In genomic region chr1:70853446-70853845, GRCm38 (mm10) we compare ENCODE assay signal across 17 mouse cellular contexts.
DNase-seq lines count a peak whose midpoint lies in the region; ATAC-seq and TF ChIP-seq lines count a peak whose summit lies in the region.
"Had no signal": no experiment of that assay in that cellular context is flagged by ENCODE, and none has a peak within 500 bp of the region (broad histone marks: within the 10 kb centered on the region; RNA-seq: fewer than 3 reads in every experiment).

No protein-coding gene starts in this region.

- no peak for TF ChIP-seq POLR2A in lung, adult 2 months (IDR thresholded peaks at IDR 0.05; ENCODE audit: borderline replicate concordance, extremely low read depth, low read depth, low read length)

- H3K4me2 ChIP-seq in heart, embryonic 13.5 days: peak overlapping the region; percentile 27; the same call in 1 of the 2 replicates
- peak overlapping the region; percentile 11; the same call in 1 of the 2 replicates for H3K4me2 ChIP-seq in hindbrain, postnatal 0 days (ENCODE audit: low read depth, low read length)
- H3K4me2 ChIP-seq in hindbrain, embryonic 13.5 days: no peak overlapping the region
- no peak overlapping the region for H3K4me2 ChIP-seq in lung, postnatal 0 days (replicated peaks; ENCODE audit: low read depth, low read length)
- H3K4me2 ChIP-seq: intestine, embryonic 15.5 days; liver, embryonic 13.5 days; midbrain, embryonic 15.5 days had no signal

- no peak for DNase-seq in heart, postnatal 36 days
- peak; percentile 44 for DNase-seq in hindbrain, postnatal 0 days (ENCODE audit: low spot score)
- peak; percentile 16 for DNase-seq in lung, postnatal 0 days (ENCODE audit: low spot score)
- DNase-seq in lung, adult 2 months: no peak
- peak; percentile 4 for DNase-seq in lung, postnatal 10 days
- DNase-seq: gastrocnemius, postnatal 36 days; kidney, postnatal 10 days; liver, embryonic 13.5 days; retina, postnatal 1 day; right cerebral cortex, postnatal 4 days; thymus, postnatal 14 days had no signal

- TF ChIP-seq CTCF in hindbrain, postnatal 0 days (IDR thresholded peaks at IDR 0.05; ENCODE audit: low read depth): no peak
- TF ChIP-seq CTCF in lung, postnatal 0 days (IDR thresholded peaks at IDR 0.05): no peak
- TF ChIP-seq CTCF in lung, adult 2 months (IDR thresholded peaks at IDR 0.05; ENCODE audit: insufficient read depth, low read length): no peak

- no peak overlapping the region for H3K4me3 ChIP-seq in heart, embryonic 13.5 days
- H3K4me3 ChIP-seq in hindbrain, postnatal 0 days (ENCODE audit: low read length): no peak overlapping the region
- no peak overlapping the region for H3K4me3 ChIP-seq in hindbrain, embryonic 13.5 days
- no peak overlapping the region for H3K4me3 ChIP-seq in lung, postnatal 0 days (ENCODE audit: low read depth, low read length)
- H3K4me3 ChIP-seq in lung, adult 2 months (replicated peaks; ENCODE audit: extremely low read depth, low read depth, low read length): no peak overlapping the region
- H3K4me3 ChIP-seq: intestine, embryonic 15.5 days; layer of hippocampus, adult 2 months; liver, embryonic 13.5 days; midbrain, embryonic 15.5 days had no signal

- ATAC-seq in heart, embryonic 13.5 days (ENCODE audit: extremely low read depth, insufficient number of reproducible peaks, low FRiP score, low TSS enrichment): no peak; the same call in 1 of the 2 replicates
- ATAC-seq in hindbrain, postnatal 0 days: 0 out of 2 replicates have a peak, but pooled peaks have one; percentile 38
- ATAC-seq in hindbrain, embryonic 13.5 days (ENCODE audit: low FRiP score): no peak
- ATAC-seq in lung, postnatal 0 days: no peak
- ATAC-seq: intestine, embryonic 15.5 days; midbrain, embryonic 15.5 days had no signal

- intact Hi-C loops in heart, postnatal 36 days (cut with DNase I): no loop called here

- peaks cover 12% of the 10 kb centered on the region for H3K4me1 ChIP-seq in heart, embryonic 13.5 days
- no peaks in the 10 kb centered on the region for H3K4me1 ChIP-seq in hindbrain, postnatal 0 days (ENCODE audit: insufficient read depth, low read length)
- peaks cover 12% of the 10 kb centered on the region for H3K4me1 ChIP-seq in hindbrain, embryonic 13.5 days (replicated peaks)
- H3K4me1 ChIP-seq in lung, postnatal 0 days (ENCODE audit: insufficient read depth, low read depth, low read length): no peaks in the 10 kb centered on the region
- H3K4me1 ChIP-seq in lung, adult 2 months (ENCODE audit: control insufficient read depth, insufficient read depth, low read length): no peaks in the 10 kb centered on the region
- H3K4me1 ChIP-seq: intestine, embryonic 15.5 days; liver, embryonic 13.5 days had no signal

- no peak for TF ChIP-seq EP300 in lung, postnatal 0 days (IDR thresholded peaks at IDR 0.05)

- H3K27me3 ChIP-seq in heart, embryonic 13.5 days (replicated peaks): no peaks in the 10 kb centered on the region
- no peaks in the 10 kb centered on the region for H3K27me3 ChIP-seq in hindbrain, postnatal 0 days (ENCODE audit: insufficient read depth, low read length)
- H3K27me3 ChIP-seq in hindbrain, embryonic 13.5 days: no peaks in the 10 kb centered on the region
- H3K27me3 ChIP-seq in lung, postnatal 0 days (replicated peaks; ENCODE audit: insufficient read depth, low read length): no peaks in the 10 kb centered on the region
- H3K27me3 ChIP-seq: intestine, embryonic 15.5 days; liver, embryonic 13.5 days; midbrain, embryonic 15.5 days had no signal

- no peaks in the 10 kb centered on the region for H3K9me3 ChIP-seq in heart, embryonic 13.5 days
- H3K9me3 ChIP-seq in hindbrain, postnatal 0 days (ENCODE audit: low read length): no peaks in the 10 kb centered on the region
- H3K9me3 ChIP-seq in hindbrain, embryonic 13.5 days: no peaks in the 10 kb centered on the region
- H3K9me3 ChIP-seq in lung, postnatal 0 days (ENCODE audit: low read length): no peaks in the 10 kb centered on the region
- H3K9me3 ChIP-seq: G1E; intestine, embryonic 15.5 days; liver, embryonic 13.5 days; midbrain, embryonic 15.5 days had no signal

- H3K9ac ChIP-seq in heart, embryonic 13.5 days: no peak overlapping the region
- H3K9ac ChIP-seq in hindbrain, postnatal 0 days (replicated peaks; ENCODE audit: low read length): no peak overlapping the region
- H3K9ac ChIP-seq in hindbrain, embryonic 13.5 days: no peak overlapping the region
- H3K9ac ChIP-seq in lung, postnatal 0 days (replicated peaks; ENCODE audit: low read depth): no peak overlapping the region
- H3K9ac ChIP-seq: intestine, embryonic 15.5 days; liver, embryonic 13.5 days; midbrain, embryonic 15.5 days had no signal

- peak overlapping the region; percentile 30; the same call in 1 of the 2 replicates for H3K27ac ChIP-seq in heart, embryonic 13.5 days (replicated peaks)
- H3K27ac ChIP-seq in hindbrain, postnatal 0 days: no peak overlapping the region
- no peak overlapping the region for H3K27ac ChIP-seq in hindbrain, embryonic 13.5 days
- H3K27ac ChIP-seq in lung, postnatal 0 days (ENCODE audit: low read length): no peak overlapping the region
- H3K27ac ChIP-seq: intestine, embryonic 15.5 days; layer of hippocampus, adult 2 months; liver, embryonic 13.5 days; midbrain, embryonic 15.5 days had no signal

- H3K36me3 ChIP-seq in heart, embryonic 13.5 days: no peaks in the 10 kb centered on the region
- H3K36me3 ChIP-seq in hindbrain, postnatal 0 days (ENCODE audit: insufficient read depth, low read length): no peaks in the 10 kb centered on the region
- no peaks in the 10 kb centered on the region for H3K36me3 ChIP-seq in hindbrain, embryonic 13.5 days
- no peaks in the 10 kb centered on the region for H3K36me3 ChIP-seq in lung, postnatal 0 days (ENCODE audit: insufficient read depth, low read length)
- H3K36me3 ChIP-seq: G1E; intestine, embryonic 15.5 days; liver, embryonic 13.5 days; midbrain, embryonic 15.5 days had no signal

- 43% methylated on average over 11 of the region's 11 CpGs for WGBS in heart, embryonic 13.5 days
- 33% methylated on average over 11 of the region's 11 CpGs for WGBS in hindbrain, postnatal 0 days
- WGBS in hindbrain, embryonic 13.5 days: 70% methylated on average over 11 of the region's 11 CpGs
- 45% methylated on average over 11 of the region's 11 CpGs for WGBS in lung, postnatal 0 days
- WGBS in lung, adult 2 months: 59% methylated on average over 11 of the region's 11 CpGs

Comparison
In these comparisons a context has a peak if more than half of its experiments do, and no peak if none do; other contexts are left out.
1. H3K4me2 ChIP-seq: peak in heart, embryonic 13.5 days (single experiment) and hindbrain, postnatal 0 days (single experiment); none in hindbrain, embryonic 13.5 days (single experiment) and lung, postnatal 0 days (single experiment).
2. DNase-seq: peak in hindbrain, postnatal 0 days (single experiment), lung, postnatal 0 days (single experiment) and lung, postnatal 10 days (single experiment); none in heart, postnatal 36 days (0 of 2) and lung, adult 2 months (single experiment).